Mouse (Mus musculus) cortical plate, adult 2 months (tissue): ENCODE results near the gene Spg20. TPM values are rescaled to one million over a fixed set of nuclear protein-coding genes. Genes with fewer than 3 reads are reported as not detected.
A peak's percentile ranks its signal among the peaks of the same experiment; 100 is the strongest.

Source experiments
- H3K27ac ChIP-seq: fragments of 200-500 bp; 2 replicates; pipeline ENCODE4 v1.5.1; 2012; ENCODE audit warnings: low read length, control low read depth, inconsistent platforms; ENCODE audit not compliant: insufficient read depth
- H3K4me1 ChIP-seq: fragments of 200-500 bp; 2 replicates; pipeline ENCODE4 v1.6.1; 2011; ENCODE audit warnings: low read length; ENCODE audit not compliant: control insufficient read depth, insufficient read depth
- H3K4me3 ChIP-seq: fragments of 200-500 bp; 2 replicates; pipeline ENCODE4 v1.5.1; 2011; ENCODE audit warnings: mild to moderate bottlenecking, low read length, control low read depth; ENCODE audit not compliant: insufficient read depth
- CTCF ChIP-seq: fragments of 200-500 bp; IDR thresholded peaks from 2 replicates; pipeline ENCODE4 v1.5.1; 2011; ENCODE audit warnings: mild to moderate bottlenecking, control low read depth, low read length; ENCODE audit not compliant: insufficient read depth; ENCODE audit errors: extremely low read depth
- POLR2A ChIP-seq: fragments of 200-500 bp; IDR thresholded peaks from 2 replicates; pipeline ENCODE4 v1.6.1; 2011; ENCODE audit warnings: mild to moderate bottlenecking, low read length, control low read depth; ENCODE audit not compliant: insufficient read depth; ENCODE audit errors: extremely low read depth
- polyA plus RNA-seq: library from polyadenylated mRNA; depleted of rRNA; stranded (reverse); fragments of >200 nt; gene quantifications from 2 replicates; pipeline ENCODE4 v1.2.3, GENCODE M21; 2012

The Spg20 gene
- polyA plus RNA-seq, 1 experiment, result 20.2 TPM

GRCm38 (mm10) chr3:55079619-55080018 is 32.3 kb upstream of the Spg20 start:
- Histone ChIP-seq H3K4me1 (no peaks in the 10 kb centered on the region), H3K27ac (no peak overlapping the region), H3K4me3 (no peak overlapping the region)
- TF ChIP-seq CTCF, result no peak
- no peak for TF ChIP-seq POLR2A

- TF ChIP-seq POLR2A (no peak), CTCF (peak; percentile 97)
- Histone ChIP-seq H3K27ac (no peak overlapping the region), H3K4me3 (no peak overlapping the region), H3K4me1 (no peaks in the 10 kb centered on the region)
These were observed 31.9 kb upstream of the Spg20 start for GRCm38 (mm10) chr3:55080055-55080454.

DNA sequence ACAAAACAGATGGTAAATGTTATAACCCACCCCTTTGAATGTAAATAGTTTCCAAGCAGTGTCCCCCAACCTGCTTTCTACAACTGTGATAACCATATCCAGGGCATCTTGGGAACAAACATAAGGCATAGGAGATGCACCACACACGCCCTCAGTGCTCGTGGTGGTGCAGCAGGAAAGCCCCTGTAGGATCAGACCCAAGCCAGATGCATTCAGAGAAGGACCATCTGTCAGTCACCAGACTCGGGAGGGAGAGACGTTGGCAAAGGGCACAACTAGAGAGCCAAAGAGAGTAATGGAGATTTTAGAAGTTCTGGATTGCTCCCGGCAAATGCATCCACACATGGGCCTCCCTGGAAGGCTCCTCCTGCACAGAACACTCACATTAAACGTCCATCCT is 27.1 kb upstream of the Spg20 start:
- Histone ChIP-seq H3K4me1 (no peaks in the 10 kb centered on the region), H3K4me3 (no peak overlapping the region), H3K27ac (no peak overlapping the region)
- no peak for TF ChIP-seq CTCF
- TF ChIP-seq POLR2A, result no peak

DNA sequence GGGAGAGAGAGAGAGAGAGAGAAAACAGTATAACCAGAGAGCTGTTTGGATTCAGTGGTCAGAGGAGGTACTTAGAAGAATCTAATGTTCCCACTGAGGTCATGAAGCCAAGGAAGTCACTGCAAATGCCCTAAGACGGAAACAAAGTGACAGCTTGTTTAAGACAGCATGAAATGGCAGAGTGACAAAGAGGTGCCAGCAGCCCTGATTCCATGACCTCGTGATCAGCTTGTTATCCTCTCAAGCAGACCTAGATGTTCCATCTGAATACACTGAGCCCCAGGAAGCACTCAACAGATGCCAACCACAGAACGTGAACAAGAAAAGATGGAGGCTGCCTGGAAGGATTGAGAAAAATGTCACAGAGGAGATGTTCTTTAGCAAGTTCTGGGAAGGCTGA is 26.2 kb upstream of the Spg20 start:
- no peak overlapping the region for H3K4me3 ChIP-seq
- no peaks in the 10 kb centered on the region for H3K4me1 ChIP-seq
- TF ChIP-seq POLR2A, result no peak
- no peak overlapping the region for H3K27ac ChIP-seq

DNA sequence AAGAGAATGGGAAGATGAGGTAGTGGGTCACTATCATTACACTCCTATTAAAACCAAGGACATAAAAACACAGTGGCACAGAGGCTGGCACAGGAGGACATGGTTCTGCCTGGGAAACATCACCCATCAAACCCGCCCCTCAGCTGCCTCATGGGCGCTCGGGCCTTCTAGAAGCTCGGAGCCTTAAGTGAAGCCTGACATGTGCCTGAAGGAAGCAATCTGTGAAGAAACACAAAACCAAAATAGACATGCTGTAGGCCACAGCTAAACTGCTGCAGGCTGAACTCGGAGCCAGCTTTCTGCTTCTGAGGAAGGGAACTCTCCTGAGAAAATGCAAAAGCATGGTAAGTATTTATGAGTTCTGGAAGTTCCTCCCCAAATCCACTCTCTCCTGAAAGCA is 25.0 kb upstream of the Spg20 start:
- Histone ChIP-seq H3K27ac (no peak overlapping the region), H3K4me1 (no peaks in the 10 kb centered on the region), H3K4me3 (no peak overlapping the region)
- TF ChIP-seq POLR2A (no peak), CTCF (no peak)

- TF ChIP-seq CTCF, result peak; percentile 48; the same call in 1 of the 2 replicates
- TF ChIP-seq POLR2A, result no peak
These were observed 24.5 kb upstream of the Spg20 start for GRCm38 (mm10) chr3:55087360-55087759.

DNA sequence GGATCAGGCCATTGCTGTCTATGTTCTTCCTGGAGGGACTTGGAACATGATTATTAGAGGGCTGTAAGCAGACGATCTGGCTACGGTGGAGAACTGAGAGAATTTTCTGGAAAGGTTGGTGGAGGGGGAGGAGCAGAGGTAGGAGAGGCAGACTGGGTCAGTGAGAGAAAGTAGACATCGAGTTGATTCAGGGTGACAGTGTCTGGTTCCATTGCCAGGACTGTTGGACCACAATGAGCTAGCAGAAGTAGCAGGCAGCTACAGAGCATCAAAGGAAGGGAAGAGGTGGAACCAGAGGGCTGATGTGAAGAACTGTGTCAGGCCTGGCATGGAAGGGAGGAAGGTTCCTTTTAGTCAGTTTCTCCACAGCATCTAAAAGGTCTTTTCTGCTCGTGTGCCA is 23.5 kb upstream of the Spg20 start:
- Histone ChIP-seq H3K4me1 (no peaks in the 10 kb centered on the region), H3K4me3 (no peak overlapping the region), H3K27ac (no peak overlapping the region)
- no peak for TF ChIP-seq POLR2A

More at GRCm38 (mm10) chr3:55087360-55087759, 24.5 kb upstream of the Spg20 start:
- no peak overlapping the region for H3K27ac ChIP-seq
- no peak overlapping the region for H3K4me3 ChIP-seq
- no peaks in the 10 kb centered on the region for H3K4me1 ChIP-seq

- H3K27ac ChIP-seq, result no peak overlapping the region
- no peak for TF ChIP-seq CTCF
- TF ChIP-seq POLR2A, result no peak
- H3K4me1 ChIP-seq, result no peaks in the 10 kb centered on the region
- H3K4me3 ChIP-seq, result no peak overlapping the region
These were observed 23.1 kb upstream of the Spg20 start for GRCm38 (mm10) chr3:55088843-55089242.

DNA sequence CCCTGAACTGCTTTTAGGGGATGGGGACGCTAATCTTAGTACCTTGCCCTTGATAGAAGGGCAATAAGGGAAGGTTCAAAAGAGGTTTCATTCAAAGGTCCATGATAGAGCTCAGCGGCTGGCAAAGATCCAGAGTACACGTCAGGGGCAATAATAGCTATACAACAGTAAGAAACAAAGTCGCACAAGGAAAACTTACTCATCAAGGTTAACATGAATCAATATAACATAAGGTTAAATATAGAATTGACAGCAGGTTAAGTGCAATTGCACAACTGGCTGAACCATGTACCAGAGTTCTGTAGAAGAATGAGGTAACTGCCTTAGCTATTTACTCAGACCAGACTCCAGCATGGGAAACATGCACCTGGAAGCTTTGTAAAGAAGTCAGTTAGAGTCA is 22.6 kb upstream of the Spg20 start:
- Histone ChIP-seq H3K27ac (no peak overlapping the region), H3K4me1 (no peaks in the 10 kb centered on the region), H3K4me3 (no peak overlapping the region)
- TF ChIP-seq CTCF (no peak), POLR2A (no peak)

DNA sequence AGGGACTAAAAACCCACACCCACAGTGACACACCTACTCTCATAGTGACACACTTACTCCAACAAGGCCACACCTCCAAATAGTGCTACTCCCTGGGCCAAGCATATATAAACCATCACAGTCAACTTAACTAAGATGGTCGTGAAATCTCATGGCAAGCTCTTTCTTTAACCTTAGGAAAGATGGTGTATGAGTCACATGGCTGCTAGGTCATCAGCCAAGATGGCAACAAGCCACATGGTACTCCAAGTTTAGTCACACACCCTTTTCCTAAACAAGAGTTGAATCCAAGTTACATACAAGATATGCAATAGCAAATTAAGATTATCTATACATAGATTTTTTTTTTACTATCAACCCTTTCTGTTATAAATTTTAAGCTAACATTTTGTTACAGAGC is 18.7 kb upstream of the Spg20 start:
- Histone ChIP-seq H3K4me3 (no peak overlapping the region), H3K4me1 (peaks cover 4% of the 10 kb centered on the region; the same call in 1 of the 2 replicates), H3K27ac (no peak overlapping the region)
- TF ChIP-seq POLR2A, result no peak
- no peak for TF ChIP-seq CTCF
